Mouse (Mus musculus) ovary, adult 18-20 months (tissue): Measurements from ENCODE around the gene Gm10058.
"Not testable (repeated sequence)": the region's sequence is repeated elsewhere in the genome, so short reads cannot be mapped to it uniquely, and the experiment has no call there.

Experiments
- DNase-seq: peaks from one replicate; pipeline ENCODE4 v3.0.0; 2022; ENCODE audit warnings: low spot score, mixed read lengths

Gene Gm10058

DNA sequence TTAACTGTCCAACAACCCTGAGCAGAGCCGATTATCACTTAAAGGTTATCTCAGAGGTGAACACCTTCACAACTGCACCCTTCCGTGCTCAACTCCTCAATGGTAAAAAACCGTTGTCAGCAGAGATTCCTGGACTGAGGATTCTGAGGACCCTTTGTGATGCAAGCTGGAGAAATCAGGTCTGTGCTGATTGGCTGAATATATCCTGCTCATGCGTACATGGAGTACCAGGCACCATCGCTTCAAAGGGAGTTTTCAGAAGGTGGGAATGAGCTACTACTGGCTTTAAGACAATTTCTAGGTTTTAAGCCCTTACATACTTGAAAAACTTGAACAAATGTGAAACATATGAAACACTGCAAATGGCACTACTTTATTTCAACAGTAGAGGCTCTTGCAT is at the start of gene Gm10058:
Gene Gm10058, minus strand, starts transcription at position 101 of the 400 bp plus-strand sequence.
- DNase-seq = not testable (repeated sequence)
